8 mouse cellular contexts compared by ENCODE assay signal in genomic region chr2:43722446-43723103, GRCm38 (mm10). TPM values are rescaled to one million over a fixed set of nuclear protein-coding genes. Genes with fewer than 3 reads are reported as not detected.
DNase-seq lines count a peak whose midpoint lies in the region; ATAC-seq and TF ChIP-seq lines count a peak whose summit lies in the region.

No protein-coding gene starts in this region.

- no peak for TF ChIP-seq EP300 in lung, postnatal 0 days (IDR thresholded peaks at IDR 0.05)

- H3K4me3 ChIP-seq in hindbrain, embryonic 14.5 days (replicated peaks; ENCODE audit: low read length) = peak overlapping the region; percentile 19
- no peak overlapping the region for H3K4me3 ChIP-seq in lung, postnatal 0 days (ENCODE audit: low read depth, low read length)

- ATAC-seq in hindbrain, embryonic 14.5 days (ENCODE audit: low FRiP score) = peak; percentile 93
- peak; percentile 74 for ATAC-seq in lung, postnatal 0 days

- H3K9me3 ChIP-seq in hindbrain, embryonic 14.5 days (ENCODE audit: control insufficient read depth, low read length) = no peaks in the 10 kb centered on the region
- no peaks in the 10 kb centered on the region for H3K9me3 ChIP-seq in lung, postnatal 0 days (ENCODE audit: low read length)

- H3K4me2 ChIP-seq in hindbrain, embryonic 14.5 days (replicated peaks) = peak overlapping the region; percentile 49
- no peak overlapping the region; the same call in 1 of the 2 replicates for H3K4me2 ChIP-seq in lung, postnatal 0 days (replicated peaks; ENCODE audit: low read depth, low read length)

- 20% methylated on average over 14 of the region's 14 CpGs for WGBS in hindbrain, embryonic 14.5 days
- WGBS in lung, postnatal 0 days = 14% methylated on average over 14 of the region's 14 CpGs

- peak; percentile 89 for DNase-seq in NIH3T3 (ENCODE audit: low read depth)
- DNase-seq in cerebellum, adult 8-10 months = peak; percentile 55
- DNase-seq in frontal cortex, adult 2 months (ENCODE audit: extremely low spot score in 1 of 2, low spot score in 1 of 2) = peak; percentile 61 to 83
- peak; percentile 93 for DNase-seq in hindbrain, embryonic 14.5 days (ENCODE audit: low spot score)
- DNase-seq in layer of hippocampus, postnatal 14 days (ENCODE audit: low spot score in 2 of 2) = peak; percentile 72 to 88
- DNase-seq in lung, postnatal 0 days (ENCODE audit: low spot score) = peak; percentile 85
- DNase-seq in ovary, postnatal 14 days (ENCODE audit: low spot score) = peak; percentile 56
- peak; percentile 29 for DNase-seq in urinary bladder, adult 2 months (ENCODE audit: low spot score)

- H3K9ac ChIP-seq in hindbrain, embryonic 14.5 days = peak overlapping the region; percentile 57
- H3K9ac ChIP-seq in lung, postnatal 0 days (replicated peaks; ENCODE audit: low read depth) = no peak overlapping the region

- H3K27ac ChIP-seq in hindbrain, embryonic 14.5 days = no peak overlapping the region
- H3K27ac ChIP-seq in lung, postnatal 0 days (ENCODE audit: low read length) = no peak overlapping the region

- H3K27me3 ChIP-seq in hindbrain, embryonic 14.5 days (ENCODE audit: control insufficient read depth, insufficient read depth, low read length) = no peaks in the 10 kb centered on the region
- no peaks in the 10 kb centered on the region for H3K27me3 ChIP-seq in lung, postnatal 0 days (replicated peaks; ENCODE audit: insufficient read depth, low read length)

- H3K36me3 ChIP-seq in hindbrain, embryonic 14.5 days (replicated peaks; ENCODE audit: control insufficient read depth, insufficient read depth) = no peaks in the 10 kb centered on the region
- no peaks in the 10 kb centered on the region for H3K36me3 ChIP-seq in lung, postnatal 0 days (ENCODE audit: insufficient read depth, low read length)

- no peaks in the 10 kb centered on the region; the same call in 1 of the 2 replicates for H3K4me1 ChIP-seq in hindbrain, embryonic 14.5 days (replicated peaks; ENCODE audit: control insufficient read depth, insufficient read depth, low read length)
- no peaks in the 10 kb centered on the region for H3K4me1 ChIP-seq in lung, postnatal 0 days (ENCODE audit: insufficient read depth, low read depth, low read length)

- peak; percentile 87 for TF ChIP-seq CTCF in lung, postnatal 0 days (IDR thresholded peaks at IDR 0.05)

RNA-seq across cellular contexts. Expression of gene Arhgap15, which starts 26.0 kb away (rescaled TPM):
- 7.7 and 8.1 TPM in 2 replicates for polyA plus RNA-seq in frontal cortex, adult 2 months (2012; rRNA removed)
- 3.0 and 3.1 TPM in 2 replicates for polyA plus RNA-seq in hindbrain, embryonic 14.5 days (2014; fragmentation: Nextera tagmentation; extraction: Ambion mirVana)
- 1 to 10 TPM; 8.7 to 9.7 TPM for total RNA-seq in layer of hippocampus, postnatal 14 days (2021)
- polyA plus RNA-seq in lung, postnatal 0 days (2015; fragmentation: Nextera tagmentation; extraction: Ambion mirVana) = 1.5 and 2.2 TPM in 2 replicates
- 2.8 and 3.2 TPM in 2 replicates for polyA plus RNA-seq in urinary bladder, adult 2 months (2012; rRNA removed)

Comparison
In these comparisons a context has a peak if more than half of its experiments do, and no peak if none do; other contexts are left out.
1. DNase-seq: peak in every context shown above with its lines; median percentile 93 in hindbrain, embryonic 14.5 days; 89 in NIH3T3; 85 in lung, postnatal 0 days; 80 in layer of hippocampus, postnatal 14 days; 72 in frontal cortex, adult 2 months; 56 in ovary, postnatal 14 days; 55 in cerebellum, adult 8-10 months; 29 in urinary bladder, adult 2 months.